Mouse (Mus musculus) kidney, adult 2 months (tissue): ENCODE measurements around the gene Ntn3. TPM values are rescaled to one million over a fixed set of nuclear protein-coding genes. Genes with fewer than 3 reads are reported as not detected.

Experiments used
- DNase-seq: peaks from one replicate; pipeline ENCODE4 v3.0.0; 2021
- H3K27ac ChIP-seq: fragments of 200-500 bp; 2 replicates; pipeline ENCODE4 v1.5.1; 2012; ENCODE audit warnings: low read depth, low read length, control low read depth, inconsistent platforms; ENCODE audit not compliant: insufficient read depth
- H3K27me3 ChIP-seq: fragments of 200-500 bp; replicated peaks from 2 replicates; pipeline ENCODE4 v1.6.1; 2012; ENCODE audit warnings: mild to moderate bottlenecking, moderate library complexity, low read length, inconsistent platforms; ENCODE audit not compliant: control insufficient read depth, insufficient read depth
- H3K36me3 ChIP-seq: fragments of 200-500 bp; 2 replicates; pipeline ENCODE4 v1.6.1; 2012; ENCODE audit warnings: mild to moderate bottlenecking, moderate library complexity, low read length, inconsistent platforms; ENCODE audit not compliant: control insufficient read depth, insufficient read depth
- H3K4me1 ChIP-seq: fragments of 200-500 bp; 2 replicates; pipeline ENCODE4 v1.6.1; 2011; ENCODE audit warnings: low read length; ENCODE audit not compliant: control insufficient read depth, insufficient read depth
- H3K4me3 ChIP-seq: fragments of 200-500 bp; 2 replicates; pipeline ENCODE4 v1.5.1; 2011; ENCODE audit warnings: mild to moderate bottlenecking, low read depth, low read length, control low read depth; ENCODE audit not compliant: insufficient read depth
- CTCF ChIP-seq: fragments of 200-500 bp; conservative IDR thresholded peaks from 2 replicates; pipeline ENCODE4 v1.5.1; 2011; ENCODE audit warnings: low read depth, mild to moderate bottlenecking, control low read depth, low read length, moderate library complexity, mixed read lengths; ENCODE audit not compliant: insufficient read depth, insufficient read length
- POLR2A ChIP-seq: fragments of 200-500 bp; IDR thresholded peaks from one replicate; pipeline ENCODE4 v1.6.1; 2011; ENCODE audit warnings: low read depth, low read length, control low read depth
- WGBS: fragments of 180-500 bp; shearing (Covaris S2); methylation state at CpG from one replicate; pipeline ENCODE4 v1.1.7; 2018; 5-methylcytosine and 5-hydroxymethylcytosine counted together
- polyA plus RNA-seq: library from polyadenylated mRNA; depleted of rRNA; stranded (reverse); fragments of >200 nt; gene quantifications from 2 replicates; pipeline ENCODE4 v1.2.3, GENCODE M21; 2012

Gene Ntn3
- polyA plus RNA-seq, 1 experiment, result 0.72 TPM

- 97% methylated on average over 4 of the region's 4 CpGs for WGBS
- DNase-seq, result no peak
These were observed 10.1 kb downstream of the Ntn3 start for GRCm38 (mm10) chr17:24199252-24199651.

GRCm38 (mm10) chr17:24197032-24197824, 12.1 kb downstream of the Ntn3 start:
- H3K4me1 ChIP-seq, result no peaks in the 10 kb centered on the region
- no peak for DNase-seq
- no peak overlapping the region for H3K4me3 ChIP-seq
- no peak overlapping the region for H3K27ac ChIP-seq
- 81% methylated on average over 15 of the region's 15 CpGs for WGBS
- no peaks in the 10 kb centered on the region for H3K27me3 ChIP-seq
- no peak for TF ChIP-seq POLR2A
- TF ChIP-seq CTCF, result no peak
- no peaks in the 10 kb centered on the region for H3K36me3 ChIP-seq

More at GRCm38 (mm10) chr17:24199252-24199651, 10.1 kb downstream of the Ntn3 start:
- no peak overlapping the region for H3K4me3 ChIP-seq
- no peak overlapping the region for H3K27ac ChIP-seq
- no peaks in the 10 kb centered on the region for H3K36me3 ChIP-seq
- no peak for TF ChIP-seq POLR2A
- no peak for TF ChIP-seq CTCF
- H3K4me1 ChIP-seq, result no peaks in the 10 kb centered on the region
- no peaks in the 10 kb centered on the region for H3K27me3 ChIP-seq

- Histone ChIP-seq H3K27ac (no peak overlapping the region), H3K4me1 (no peaks in the 10 kb centered on the region), H3K4me3 (no peak overlapping the region), H3K36me3 (no peaks in the 10 kb centered on the region), H3K27me3 (no peaks in the 10 kb centered on the region)
- WGBS, result 60% methylated on average over 2 of the region's 2 CpGs
- DNase-seq, result no peak
- TF ChIP-seq CTCF, result no peak; the same call in 1 of the 2 replicates
- no peak for TF ChIP-seq POLR2A
These were observed 14.0 kb downstream of the Ntn3 start for GRCm38 (mm10) chr17:24195349-24195748.

- no peak for TF ChIP-seq CTCF
- no peak for TF ChIP-seq POLR2A
- Histone ChIP-seq H3K4me1 (no peaks in the 10 kb centered on the region), H3K27me3 (no peaks in the 10 kb centered on the region), H3K4me3 (no peak overlapping the region), H3K27ac (no peak overlapping the region), H3K36me3 (no peaks in the 10 kb centered on the region)
- 94% methylated on average over 5 of the region's 5 CpGs for WGBS
- no peak for DNase-seq
These were observed 15.6 kb downstream of the Ntn3 start for GRCm38 (mm10) chr17:24193769-24194168.

- Histone ChIP-seq H3K4me3 (no peak overlapping the region), H3K27me3 (no peaks in the 10 kb centered on the region), H3K27ac (no peak overlapping the region), H3K36me3 (no peaks in the 10 kb centered on the region), H3K4me1 (no peaks in the 10 kb centered on the region)
- DNase-seq, result no peak
- no peak for TF ChIP-seq CTCF
- no peak for TF ChIP-seq POLR2A
- WGBS, result 91% methylated on average over 8 of the region's 8 CpGs
These were observed 16.1 kb downstream of the Ntn3 start for GRCm38 (mm10) chr17:24193268-24193667.

- Histone ChIP-seq H3K4me1 (no peaks in the 10 kb centered on the region), H3K27me3 (no peaks in the 10 kb centered on the region), H3K27ac (no peak overlapping the region), H3K36me3 (no peaks in the 10 kb centered on the region), H3K4me3 (no peak overlapping the region)
- 63% methylated on average over 8 of the region's 8 CpGs for WGBS
- no peak for TF ChIP-seq CTCF
- no peak for TF ChIP-seq POLR2A
- DNase-seq, result no peak
These were observed 16.5 kb downstream of the Ntn3 start for GRCm38 (mm10) chr17:24192848-24193247.

- H3K27me3 ChIP-seq, result no peaks in the 10 kb centered on the region
These were observed 17.9 kb downstream of the Ntn3 start for GRCm38 (mm10) chr17:24191481-24191880.

GRCm38 (mm10) chr17:24190934-24191333, 18.4 kb downstream of the Ntn3 start:
- 91% methylated on average over 2 of the region's 2 CpGs for WGBS
- Histone ChIP-seq H3K27me3 (no peaks in the 10 kb centered on the region), H3K27ac (no peak overlapping the region), H3K36me3 (no peaks in the 10 kb centered on the region), H3K4me1 (no peaks in the 10 kb centered on the region), H3K4me3 (no peak overlapping the region)
- TF ChIP-seq POLR2A (no peak), CTCF (no peak)
- DNase-seq, result no peak

More at GRCm38 (mm10) chr17:24191481-24191880, 17.9 kb downstream of the Ntn3 start:
- TF ChIP-seq CTCF (no peak), POLR2A (no peak)
- no peak overlapping the region for H3K4me3 ChIP-seq
- H3K36me3 ChIP-seq, result no peaks in the 10 kb centered on the region
- H3K27ac ChIP-seq, result no peak overlapping the region
- no peaks in the 10 kb centered on the region for H3K4me1 ChIP-seq
- WGBS, result 89% methylated on average over 4 of the region's 4 CpGs
- DNase-seq, result no peak
